Mouse (Mus musculus): ENCODE results near the gene Agtpbp1.

DNA sequence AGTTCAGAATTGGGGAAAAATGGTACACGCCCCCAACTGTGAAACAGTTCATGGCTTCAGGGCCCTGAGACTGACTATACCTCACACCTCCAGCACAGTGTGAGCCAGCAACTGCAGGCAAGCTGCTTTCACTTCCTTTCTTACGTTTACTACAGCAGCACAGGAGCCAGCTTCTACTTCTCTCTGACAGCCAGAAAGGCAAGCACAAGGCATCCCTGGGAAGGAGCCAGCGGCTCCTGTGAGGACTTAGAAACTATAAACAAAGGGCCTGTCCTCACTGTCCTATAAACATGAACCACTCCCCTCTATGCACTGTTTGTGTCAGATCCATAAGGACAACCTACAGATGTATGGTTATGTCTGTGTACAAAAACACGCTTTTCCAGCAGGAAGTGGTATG lies 76.4 kb downstream of the Agtpbp1 start:
- TF ChIP-seq POLR2A (IDR thresholded peaks at IDR 0.05; ENCODE audit: control insufficient read depth, low read depth, low read length) (no peak), CTCF (IDR thresholded peaks at IDR 0.05; ENCODE audit: control insufficient read depth, insufficient read depth, insufficient replicate concordance, low read depth, low read length) (no peak)
